Mouse (Mus musculus) skeletal muscle tissue, adult 2 months (tissue): ENCODE measurements around the gene Rccd1.
A peak's percentile ranks its signal among the peaks of the same experiment; 100 is the strongest.

Experiments used
- DNase-seq: peaks from one replicate; pipeline ENCODE4 v3.0.0-alpha.2; 2012; ENCODE audit warnings: low read depth, low spot score

Gene Rccd1

DNA sequence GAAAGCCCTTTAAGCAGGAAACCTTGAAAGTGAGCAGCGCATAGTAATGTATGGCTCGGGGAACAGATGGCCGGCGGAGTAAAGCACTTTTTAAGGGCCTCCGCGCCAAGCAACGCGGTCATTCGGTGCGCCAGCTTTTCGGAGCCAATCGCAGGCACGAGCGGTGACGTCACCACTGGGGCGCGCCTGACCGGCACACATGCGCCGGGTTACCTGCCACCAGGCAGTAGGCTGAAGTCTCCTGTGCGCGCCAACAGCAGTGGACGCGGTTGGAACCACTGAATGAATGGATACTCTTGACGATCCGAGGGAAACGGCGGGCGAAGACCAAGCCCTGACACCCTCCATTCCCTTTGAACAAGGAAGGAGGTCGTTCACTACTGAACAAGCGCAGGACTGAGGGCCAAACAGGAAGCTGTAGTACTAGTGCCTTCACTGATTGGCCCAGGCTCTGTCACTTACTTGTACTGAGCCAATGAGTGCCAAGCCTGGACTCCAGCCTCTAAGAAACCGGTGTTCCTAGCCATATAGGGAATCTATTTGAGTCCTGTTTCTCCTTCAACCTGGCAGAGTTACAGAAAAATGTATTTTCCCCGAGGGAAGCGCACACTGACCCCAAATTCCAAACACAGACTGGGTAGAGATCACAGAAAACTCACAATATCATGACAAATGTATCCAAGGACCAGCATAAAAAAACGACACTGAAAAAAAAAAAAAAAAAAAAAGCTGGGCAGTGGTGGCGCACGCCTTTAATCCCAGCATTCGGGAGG lies at the start of gene Rccd1:
Gene Rccd1, minus strand, starts transcription at position 412 of the 773 bp plus-strand sequence.
- DNase-seq, result peak; percentile 97

DNA sequence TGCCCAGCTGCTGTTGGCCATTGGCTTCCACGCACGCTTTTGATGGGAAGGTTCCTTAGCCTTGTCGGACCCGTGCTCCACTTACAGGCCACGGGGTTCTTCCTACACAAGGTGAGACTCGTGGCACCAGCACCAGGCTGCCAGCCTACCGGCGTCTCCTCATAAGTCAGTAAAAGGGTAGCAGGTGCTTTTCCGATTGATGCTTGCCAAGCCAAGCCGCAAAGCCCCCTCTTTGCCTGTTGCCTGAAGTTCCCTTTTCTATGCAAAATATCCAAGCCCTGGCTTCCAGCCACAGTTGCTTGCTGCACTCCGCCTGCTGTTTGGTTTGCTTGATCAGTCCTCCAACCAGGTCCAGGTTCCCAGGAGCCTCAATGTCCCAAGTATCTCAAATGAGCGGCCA lies 49.6 kb upstream of the Rccd1 start:
- no peak for DNase-seq

- no peak for DNase-seq
These were observed 49.1 kb upstream of the Rccd1 start for GRCm38 (mm10) chr7:80373352-80373751.

- no peak for DNase-seq
These were observed 48.4 kb upstream of the Rccd1 start for GRCm38 (mm10) chr7:80372667-80373066.

GRCm38 (mm10) chr7:80372166-80372565 lies 47.9 kb upstream of the Rccd1 start:
- DNase-seq, result no peak

- DNase-seq, result peak; percentile 64
These were observed 46.9 kb upstream of the Rccd1 start, which contains the start of gene Man2a2 for GRCm38 (mm10) chr7:80371041-80371751. Man2a2 (minus strand) TSS chr7:80371375.

DNA sequence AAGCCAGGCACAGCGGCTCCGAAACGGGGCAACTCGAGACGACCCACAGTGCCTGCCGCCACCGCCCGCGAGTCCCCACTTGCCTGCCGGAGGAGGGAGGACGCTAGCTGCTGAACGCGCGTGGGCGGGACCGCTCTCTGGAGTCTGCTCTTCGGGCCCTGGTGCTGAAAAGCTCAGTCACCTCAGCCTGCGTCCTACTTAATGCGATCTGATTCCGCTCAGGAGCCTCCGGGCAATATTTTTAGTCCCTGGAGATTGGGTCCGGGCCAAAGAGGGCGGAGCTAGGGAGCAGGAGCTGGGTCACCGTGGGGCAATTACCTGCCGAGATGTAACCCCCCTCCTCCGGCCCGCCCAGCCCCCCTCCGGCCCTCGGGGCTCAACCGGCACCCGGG lies 46.4 kb upstream of the Rccd1 start:
- DNase-seq, result peak; percentile 92

- DNase-seq, result no peak
These were observed 45.7 kb upstream of the Rccd1 start for GRCm38 (mm10) chr7:80369967-80370431.

DNA sequence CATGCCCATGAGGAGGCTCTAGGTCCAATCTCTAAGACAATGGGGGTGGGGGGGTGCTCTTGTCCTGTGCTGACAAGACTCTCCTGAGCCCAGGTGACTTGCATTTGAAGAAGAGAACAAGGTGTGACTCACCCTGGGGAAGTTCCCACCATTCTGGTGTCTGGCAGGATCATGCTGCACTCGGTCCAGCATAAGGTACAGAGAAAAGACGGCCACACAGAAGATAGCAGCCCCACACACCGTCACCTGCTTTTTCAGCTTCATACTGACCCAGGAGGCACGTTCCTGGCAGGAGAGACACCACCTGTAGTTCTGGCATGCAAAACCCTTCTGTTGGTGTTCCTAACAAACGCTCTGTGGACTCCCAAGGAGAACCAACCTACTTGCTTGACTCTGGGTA lies 45.2 kb upstream of the Rccd1 start:
- no peak for DNase-seq

DNA sequence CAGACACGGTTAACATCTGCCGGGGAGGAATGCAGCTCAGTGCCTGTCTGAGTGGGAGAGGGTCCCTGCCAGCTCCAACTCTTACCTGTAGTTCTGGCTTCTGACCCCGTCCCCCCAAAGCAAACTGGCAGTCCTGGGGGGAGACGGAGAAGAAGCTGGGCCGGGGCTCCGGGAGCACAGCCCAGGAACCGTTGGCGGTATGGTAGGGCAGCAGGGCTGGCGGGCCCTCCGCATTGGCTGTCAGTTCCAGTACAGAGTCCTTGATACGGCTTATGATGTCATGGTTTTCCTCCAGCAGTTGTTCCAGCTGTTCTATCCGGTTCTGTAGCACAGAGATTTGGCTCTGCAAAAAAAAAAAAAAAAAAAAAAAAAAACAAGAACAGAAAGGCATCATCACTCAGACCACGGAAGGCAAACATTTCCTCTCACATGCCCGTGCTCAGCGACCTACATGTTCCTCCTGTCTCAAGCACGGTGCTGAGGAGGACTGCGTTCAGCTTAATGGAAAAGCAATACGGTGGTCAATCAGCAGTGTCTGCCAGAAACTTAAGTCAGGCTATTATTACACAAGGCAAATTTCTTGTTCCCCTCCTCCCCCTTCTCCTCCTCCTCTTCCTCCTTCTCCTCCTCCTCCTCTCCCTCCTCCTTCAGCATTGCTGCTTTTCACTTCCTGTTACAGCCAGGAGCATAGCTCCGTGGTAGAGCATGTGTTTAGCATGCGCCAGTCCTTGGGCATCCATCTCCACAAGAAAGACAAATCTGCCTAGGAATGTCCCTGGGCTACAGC lies 44.6 kb upstream of the Rccd1 start:
- DNase-seq, result no peak

GRCm38 (mm10) chr7:80368009-80368408 lies 43.8 kb upstream of the Rccd1 start:
- no peak for DNase-seq

DNA sequence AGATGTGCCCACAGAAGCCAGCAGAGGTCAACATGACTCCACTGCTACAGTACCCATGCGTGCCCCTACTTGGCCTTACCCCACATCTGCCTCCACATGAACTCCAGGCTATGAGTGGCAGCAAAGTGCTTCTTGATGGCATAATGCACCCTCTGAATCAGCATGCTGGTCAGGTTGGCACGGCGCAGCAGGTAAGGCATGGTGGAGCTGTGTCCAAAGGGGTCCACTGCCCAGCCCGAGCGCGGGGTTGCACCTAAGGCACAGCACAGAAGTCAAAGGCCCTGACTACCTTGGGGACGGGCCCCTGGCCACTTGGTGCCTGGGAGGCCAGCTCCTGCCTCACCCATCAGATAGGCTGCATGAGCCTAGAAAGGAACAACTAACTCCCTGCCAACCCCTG lies 43.0 kb upstream of the Rccd1 start:
- no peak for DNase-seq

- peak; percentile 53 for DNase-seq
These were observed 41.5 kb upstream of the Rccd1 start for GRCm38 (mm10) chr7:80365759-80366158.

- no peak for DNase-seq
These were observed 36.2 kb upstream of the Rccd1 start for GRCm38 (mm10) chr7:80360435-80360834.

DNA sequence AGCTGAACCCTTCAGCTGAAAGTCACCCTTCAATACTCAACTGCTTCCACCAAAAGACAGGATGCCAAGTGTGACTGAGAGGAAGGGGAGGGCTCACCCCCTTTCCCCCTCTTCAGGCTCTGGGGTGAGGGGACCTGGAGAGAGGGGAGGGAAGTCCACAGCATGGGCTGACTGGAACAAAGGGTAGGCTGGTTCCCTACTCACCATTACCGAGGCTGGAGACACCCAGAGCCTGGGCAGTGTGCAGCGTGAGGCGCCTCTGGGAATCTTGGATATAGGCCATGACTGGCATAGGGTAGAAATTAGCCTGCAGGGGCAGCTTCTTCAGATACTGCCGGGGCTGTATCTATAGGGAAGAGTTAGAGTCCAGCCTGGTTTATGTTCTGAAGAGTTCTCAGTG lies 33.8 kb upstream of the Rccd1 start:
- DNase-seq, result no peak

DNA sequence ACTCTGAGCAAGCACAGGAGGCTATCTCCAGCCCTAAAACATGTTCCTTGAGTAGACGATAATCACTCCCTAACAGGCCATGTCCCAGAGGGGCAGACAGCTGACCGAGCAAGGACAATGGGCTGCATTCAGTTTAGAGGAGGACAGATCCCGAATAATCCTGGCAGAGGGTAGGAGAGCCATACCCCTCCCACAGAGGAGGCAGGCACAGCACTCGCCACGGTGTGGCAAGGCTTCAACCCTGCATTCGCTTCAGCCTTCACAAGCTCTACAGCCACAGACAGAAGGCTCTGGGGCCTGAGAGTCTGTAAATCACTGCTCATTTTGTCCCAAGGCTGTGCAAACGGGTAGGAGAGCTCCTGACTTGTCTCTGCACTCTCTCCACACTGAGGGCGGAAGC lies 32.9 kb upstream of the Rccd1 start:
- no peak for DNase-seq

DNA sequence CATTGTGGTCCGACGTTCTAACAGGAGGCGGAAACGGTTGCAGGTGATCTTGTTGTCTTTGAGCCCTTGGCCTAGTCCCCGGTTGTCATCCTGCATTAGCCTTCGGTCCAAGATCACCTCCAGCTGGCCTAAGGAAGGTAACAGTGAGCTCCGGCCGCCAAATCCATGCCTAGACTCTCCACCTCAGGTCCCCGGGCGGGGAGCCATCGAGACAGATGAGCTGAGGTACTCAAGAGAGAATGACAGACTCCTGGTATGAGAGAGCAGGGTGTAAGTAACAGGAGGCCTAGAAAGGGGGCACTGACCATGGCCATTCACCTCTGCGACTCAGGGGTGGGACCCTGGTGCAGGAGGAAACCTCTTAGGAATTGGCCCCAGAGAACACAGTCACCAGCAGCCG lies 32.1 kb upstream of the Rccd1 start:
- DNase-seq, result no peak

- DNase-seq, result peak; percentile 90
These were observed 28.7 kb upstream of the Rccd1 start for GRCm38 (mm10) chr7:80352920-80353319.

- DNase-seq, result no peak
These were observed 26.6 kb upstream of the Rccd1 start for GRCm38 (mm10) chr7:80350808-80351207.

DNA sequence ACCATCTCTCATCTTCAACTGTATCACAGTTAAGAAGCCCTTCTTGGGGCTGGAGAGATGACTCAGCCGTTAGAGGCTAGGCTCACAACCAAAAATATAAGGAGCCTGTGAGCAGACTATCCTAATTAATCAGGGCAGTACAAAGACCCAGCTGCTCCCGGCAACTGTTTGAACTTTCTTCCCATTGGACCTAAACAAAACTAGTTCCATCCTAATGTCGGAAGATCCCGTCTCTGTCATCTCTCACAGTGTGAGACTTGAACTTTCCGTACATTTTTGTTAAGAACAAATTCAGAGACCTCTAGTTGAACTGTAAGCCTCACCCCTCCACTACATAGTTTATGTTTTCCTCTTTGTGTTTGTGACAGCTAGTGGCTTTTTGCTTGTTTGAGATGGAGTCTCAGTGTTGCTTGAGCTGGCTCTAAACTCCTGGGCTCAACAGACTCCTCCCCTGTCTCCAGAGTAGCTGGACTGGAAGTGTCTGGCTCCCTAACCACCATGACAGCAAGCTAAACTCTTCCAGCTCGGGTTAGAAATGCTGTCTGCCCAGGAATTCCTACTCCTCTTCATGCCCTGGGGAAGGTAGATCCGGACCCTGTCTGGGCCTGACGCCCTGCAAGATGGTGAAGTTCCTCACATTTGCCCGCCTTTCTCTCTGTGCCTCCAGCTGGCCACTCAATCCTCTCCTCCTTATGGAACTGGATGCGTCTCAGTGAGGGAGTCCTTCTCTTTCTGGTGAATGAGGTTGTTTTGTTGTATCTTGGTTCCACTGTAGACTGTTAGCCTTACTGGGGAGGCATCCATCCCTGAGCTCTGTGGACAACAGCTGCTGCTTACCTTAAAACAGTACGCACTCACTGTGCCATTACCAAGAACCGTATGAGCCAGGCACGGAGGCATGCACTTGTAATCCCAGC lies 23.7 kb upstream of the Rccd1 start:
- DNase-seq, result no peak

DNA sequence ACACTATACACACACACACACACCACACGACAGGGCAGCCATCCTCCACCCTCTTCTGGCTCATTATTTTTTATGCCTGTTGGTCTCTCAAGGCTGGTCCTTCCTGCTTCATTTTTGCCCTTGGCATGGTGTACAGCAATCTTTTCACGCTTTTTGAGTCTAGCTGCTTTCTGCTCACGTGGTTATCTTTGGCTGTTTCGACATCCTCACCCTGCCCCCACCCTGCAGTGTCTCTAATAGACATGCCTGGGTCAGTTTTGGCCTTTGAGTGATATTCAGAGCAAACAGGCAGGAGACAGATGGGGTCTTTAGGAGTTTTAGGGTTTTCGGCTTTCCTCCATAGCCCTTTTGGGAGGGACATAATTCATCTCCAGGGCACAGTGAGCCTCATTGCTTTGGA lies 22.6 kb upstream of the Rccd1 start:
- no peak for DNase-seq
